Mouse (Mus musculus) B cell, adult 67 days (primary cell): ENCODE data around the gene Stard8. TPM values are rescaled to one million over a fixed set of nuclear protein-coding genes. Genes with fewer than 3 reads are reported as not detected.

ENCODE experiments used
- total RNA-seq, 2 experiments: library from RNA; stranded (reverse); gene quantifications; 4 replicates each; pipeline ENCODE4 v1.2.4; 2023

Stard8 gene
- 1 to 10 TPM in 1 of 2 experiments, under 1 TPM in 1; 0.62 to 2.0 TPM for total RNA-seq

DNA sequence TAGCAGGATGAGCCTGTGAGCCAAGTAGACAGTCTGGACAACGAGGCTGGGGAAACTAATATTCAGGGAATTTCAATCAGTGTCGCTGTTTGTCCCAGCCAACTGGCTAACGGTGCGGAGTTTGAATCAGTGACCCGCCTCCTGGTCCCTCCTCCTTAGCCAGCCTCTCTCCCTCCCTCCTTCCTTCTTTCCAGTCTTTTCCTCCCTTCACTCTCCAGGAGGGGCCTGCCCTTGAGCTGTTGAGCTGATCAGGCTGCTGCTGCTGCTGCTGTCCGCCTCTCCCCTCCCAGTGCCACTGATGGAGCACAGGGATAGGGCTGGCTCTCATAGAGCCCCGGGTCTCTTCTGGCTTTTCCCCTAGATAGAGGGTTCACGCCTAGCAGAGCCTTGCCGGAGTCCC lies at the start of gene Stard8:
TSS of gene Stard8 (plus strand) at position 203 of the 400 bp plus-strand sequence.

Other genes starting within 250 kb of the Stard8 start
- not detected for gene Ophn1, start 112.2 kb upstream of the Stard8 start, total RNA-seq
- gene Yipf6, start 66.9 kb upstream of the Stard8 start, total RNA-seq, result 10 to 100 TPM; 31.2 to 38.4 TPM
- gene Efnb1, start 132.9 kb downstream of the Stard8 start, total RNA-seq, result 1 to 10 TPM; 1.9 to 3.6 TPM